Mouse (Mus musculus) macrophage (primary cell): ENCODE measurements around the gene Axin1. TPM values are rescaled to one million over a fixed set of nuclear protein-coding genes. Genes with fewer than 3 reads are reported as not detected.
"Not testable (repeated sequence)": the region's sequence is repeated elsewhere in the genome, so short reads cannot be mapped to it uniquely, and the experiment has no call there.

ENCODE experiments used
- H3K27ac ChIP-seq: fragments of 350-480 bp; formaldehyde crosslinking; 2 replicates; pipeline ENCODE4 v1.9.0; 2021
- H3K36me3 ChIP-seq: fragments of 350-480 bp; formaldehyde crosslinking; 2 replicates; pipeline ENCODE4 v1.9.0; 2021; ENCODE audit errors: inconsistent target
- H3K4me3 ChIP-seq: fragments of 350-480 bp; formaldehyde crosslinking; 2 replicates; pipeline ENCODE4 v1.9.0; 2021; ENCODE audit errors: inconsistent target
- H3K79me2 ChIP-seq: fragments of 350-480 bp; formaldehyde crosslinking; 2 replicates; pipeline ENCODE4 v1.9.0; 2021; ENCODE audit errors: inconsistent target
- WGBS: methylation state at CpG from one replicate; pipeline ENCODE4 v1.1.7; 2026; ENCODE audit warnings: inconsistent platforms; ENCODE audit not compliant: missing documents; 5-methylcytosine and 5-hydroxymethylcytosine counted together
- polyA plus RNA-seq: library from polyadenylated mRNA; stranded (reverse); fragments of 250-400 nt; gene quantifications from 3 replicates; pipeline ENCODE4 v1.2.4, GENCODE M21; 2018; ENCODE audit warnings: inconsistent platforms

Gene Axin1
- polyA plus RNA-seq, 1 experiment from 2014 or later = 76.5 TPM

DNA sequence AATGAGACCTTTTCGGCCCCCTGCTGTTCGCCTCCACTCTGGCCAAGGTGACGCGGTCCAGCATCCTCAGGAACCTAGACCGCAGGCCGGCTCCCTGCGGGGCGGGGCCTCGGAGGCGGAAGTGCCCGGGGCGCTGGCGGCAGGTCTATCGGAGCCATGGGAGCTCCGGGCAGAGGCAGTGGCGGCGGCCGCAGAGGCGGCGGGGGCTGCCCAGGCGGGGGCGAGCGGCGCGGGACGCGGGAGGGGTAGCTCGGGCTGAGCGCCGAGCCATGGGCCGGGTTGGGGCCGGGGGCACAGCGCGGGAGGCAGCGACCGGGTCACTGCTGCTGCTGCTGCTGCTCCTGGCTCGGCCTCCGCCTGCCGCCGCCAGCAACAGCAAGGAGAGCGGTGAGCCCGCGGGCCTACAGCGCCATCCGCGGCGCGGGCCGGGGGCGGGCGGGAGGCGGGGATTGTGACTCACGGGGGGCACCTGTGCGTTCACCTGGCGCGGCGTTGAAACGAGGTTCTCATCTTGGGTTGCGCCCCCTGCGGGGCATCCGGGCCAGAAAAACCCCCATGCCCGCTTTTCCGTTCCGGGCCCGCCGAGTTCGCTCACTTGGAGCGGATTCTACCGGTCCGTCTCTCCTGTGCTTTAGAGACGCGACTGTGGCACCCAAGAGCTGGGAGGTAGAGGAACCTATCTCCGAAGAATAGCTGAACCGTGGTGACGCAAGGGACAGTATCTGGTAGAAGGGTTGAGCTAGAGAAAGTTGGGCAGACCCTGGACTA lies 25.1 kb upstream of the Axin1 start, which contains the start of gene Tmem8:
Tmem8 (plus strand) TSS at position 119 of the 768 bp plus-strand sequence.
- H3K4me3 ChIP-seq = peak within 1 kb of the TSS; percentile 64
- H3K27ac ChIP-seq = peak within 1 kb of the TSS; percentile 22
- WGBS = under 1% methylated on average over 75 of the region's 75 CpGs
- peaks cover 17% of the 10 kb centered on the region for H3K36me3 ChIP-seq
- no peaks in the 10 kb centered on the region; the same call in 1 of the 2 replicates for H3K79me2 ChIP-seq

GRCm38 (mm10) chr17:26114061-26114460 lies 24.4 kb upstream of the Axin1 start:
- peak overlapping the region; percentile 22 for H3K27ac ChIP-seq
- peaks cover 23% of the 10 kb centered on the region for H3K36me3 ChIP-seq
- no peaks in the 10 kb centered on the region; the same call in 1 of the 2 replicates for H3K79me2 ChIP-seq
- 38% methylated on average over 8 of the region's 8 CpGs for WGBS
- peak overlapping the region; percentile 64 for H3K4me3 ChIP-seq

DNA sequence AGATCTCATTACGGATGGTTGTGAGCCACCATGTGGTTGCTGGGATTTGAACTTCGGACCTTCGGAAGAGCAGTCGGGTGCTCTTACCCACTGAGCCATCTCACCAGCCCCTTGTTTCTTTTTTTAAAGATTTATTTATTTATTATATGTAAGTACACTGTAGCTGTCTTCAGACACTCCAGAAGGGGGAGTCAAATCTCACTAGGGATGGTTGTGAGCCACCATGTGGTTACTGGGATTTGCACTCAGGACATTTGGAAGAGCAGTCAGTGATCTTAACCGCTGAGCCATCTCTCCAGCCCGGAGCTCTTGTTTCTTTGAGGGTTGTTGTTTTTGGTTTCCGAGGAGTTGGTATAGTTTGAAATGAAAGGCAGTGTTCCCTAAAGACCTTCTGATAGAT lies 24.0 kb upstream of the Axin1 start:
- not testable (repeated sequence) for H3K4me3 ChIP-seq, H3K79me2 ChIP-seq, H3K27ac ChIP-seq
- H3K36me3 ChIP-seq = peaks cover 27% of the 10 kb centered on the region
- 81% methylated on average over 7 of the region's 7 CpGs for WGBS

DNA sequence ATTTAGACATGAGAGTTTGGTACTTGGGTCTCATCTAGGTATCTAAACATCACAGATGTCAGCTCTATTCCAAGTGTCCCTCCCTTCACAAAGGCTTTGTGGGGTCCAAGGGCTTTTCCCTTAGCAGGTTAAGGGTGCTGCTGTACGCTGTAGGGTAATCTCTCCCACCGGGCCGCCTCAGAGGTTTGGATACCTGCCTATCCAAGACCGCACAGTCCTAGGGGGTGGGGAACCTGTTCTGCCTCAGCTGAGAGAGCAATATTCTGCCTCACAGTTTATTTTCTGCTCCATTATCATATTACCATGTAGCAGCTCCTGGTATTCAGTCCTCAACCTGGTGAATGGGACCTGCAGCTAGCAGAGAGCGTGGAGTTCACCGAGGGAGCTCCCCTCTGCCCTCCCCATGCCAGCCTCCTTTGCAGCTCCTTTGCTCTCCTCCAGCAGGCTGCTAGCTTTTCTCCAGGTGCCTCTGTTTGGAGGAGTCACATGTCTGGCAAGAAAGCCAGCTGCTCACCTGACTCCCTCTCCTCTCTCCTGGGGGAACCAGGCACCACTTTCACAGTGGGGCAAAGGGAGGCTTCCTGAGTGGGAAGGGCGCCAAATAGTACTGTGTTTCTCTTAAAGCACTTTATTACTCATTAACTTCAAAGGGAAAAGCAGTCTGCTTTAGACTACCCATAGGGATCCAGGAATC lies 23.1 kb upstream of the Axin1 start:
- Histone ChIP-seq H3K79me2 (no peaks in the 10 kb centered on the region; the same call in 1 of the 2 replicates), H3K36me3 (peaks cover 27% of the 10 kb centered on the region), H3K27ac (no peak overlapping the region), H3K4me3 (no peak overlapping the region)
- WGBS = 93% methylated on average over 7 of the region's 7 CpGs

- no peak overlapping the region for H3K27ac ChIP-seq
- WGBS = no CpG with 5 or more reads among the region's 3 CpGs
- H3K79me2 ChIP-seq = no peaks in the 10 kb centered on the region; the same call in 1 of the 2 replicates
- H3K4me3 ChIP-seq = no peak overlapping the region
- peaks cover 27% of the 10 kb centered on the region for H3K36me3 ChIP-seq
Measured at GRCm38 (mm10) chr17:26115956-26116487, 22.5 kb upstream of the Axin1 start.

DNA sequence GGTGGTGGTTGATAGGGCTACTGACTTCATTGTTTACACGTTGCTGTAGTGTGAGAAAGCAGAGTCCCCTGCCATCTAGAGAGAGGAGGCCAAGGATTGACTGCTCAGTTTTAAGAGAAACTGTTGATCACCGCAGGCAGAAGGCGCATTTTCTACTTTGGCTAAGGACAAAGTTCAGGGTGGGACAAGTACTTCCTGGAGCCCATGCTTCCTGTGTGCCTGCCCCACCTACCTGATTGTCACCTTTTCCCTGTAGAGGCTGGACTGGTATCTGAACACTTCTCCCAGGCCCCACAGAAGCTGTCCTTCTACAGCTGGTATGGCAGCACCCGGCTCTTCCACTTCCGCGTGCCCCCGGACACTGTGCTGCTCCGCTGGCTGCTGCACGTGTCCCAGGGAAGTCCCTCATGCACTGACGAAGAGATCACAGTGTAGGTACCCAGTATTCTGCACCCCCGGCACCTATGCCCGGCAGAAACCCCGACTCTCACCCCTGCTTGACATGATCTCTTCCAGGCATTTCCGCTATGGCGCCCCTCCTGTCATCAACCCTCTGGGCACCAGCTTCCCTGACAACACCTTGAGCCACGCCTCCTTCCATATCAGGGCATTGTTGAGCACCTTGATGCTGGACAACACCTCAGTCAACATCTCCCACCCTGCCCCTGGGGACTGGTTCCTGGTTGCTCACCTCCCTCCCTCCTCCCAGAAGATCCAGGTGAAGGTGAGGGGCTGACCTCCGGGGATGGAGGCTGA lies 21.8 kb upstream of the Axin1 start:
- Histone ChIP-seq H3K36me3 (peaks cover 32% of the 10 kb centered on the region), H3K27ac (no peak overlapping the region), H3K79me2 (no peaks in the 10 kb centered on the region; the same call in 1 of the 2 replicates), H3K4me3 (no peak overlapping the region)
- WGBS = 89% methylated on average over 17 of the region's 17 CpGs

GRCm38 (mm10) chr17:26119766-26120710 lies 18.4 kb upstream of the Axin1 start:
- peaks cover 41% of the 10 kb centered on the region for H3K36me3 ChIP-seq
- H3K27ac ChIP-seq = no peak overlapping the region
- H3K79me2 ChIP-seq = peaks cover 17% of the 10 kb centered on the region
- H3K4me3 ChIP-seq = no peak overlapping the region
- 52% methylated on average over 33 of the region's 33 CpGs for WGBS

DNA sequence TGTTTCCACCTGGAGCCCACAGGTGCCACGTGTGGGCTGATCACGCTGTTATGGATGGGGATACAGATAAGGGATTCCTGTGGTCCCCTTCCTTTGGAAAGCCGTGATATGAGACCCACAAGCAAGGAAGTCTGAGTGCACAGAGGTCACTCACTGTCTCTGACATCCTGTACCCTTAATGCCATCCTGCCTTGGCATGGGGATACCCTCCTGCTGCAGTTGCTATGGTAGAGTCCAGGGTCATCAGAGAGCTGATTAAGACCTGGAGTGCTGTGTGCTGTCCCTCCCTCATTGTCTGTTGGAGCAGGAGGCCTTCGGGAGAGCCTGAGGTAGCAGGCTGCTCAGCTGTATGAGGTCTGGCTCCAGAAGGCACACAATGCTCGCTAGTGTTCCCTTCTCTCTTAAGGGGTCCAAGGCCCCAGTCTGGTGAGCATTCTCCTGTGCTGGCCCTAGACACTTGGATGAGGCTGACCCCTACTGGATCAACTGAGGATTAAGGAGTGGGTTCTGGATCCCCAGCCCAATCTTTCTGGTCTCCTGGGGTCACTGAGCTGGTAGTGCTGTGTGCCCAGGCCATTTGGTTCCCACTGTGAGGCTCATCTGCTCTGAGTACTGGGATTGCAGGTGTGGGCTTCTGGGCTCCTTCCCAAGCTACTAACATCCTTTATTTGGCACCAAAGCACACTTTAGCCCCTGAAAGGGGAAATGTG lies 15.9 kb upstream of the Axin1 start:
- peaks cover 30% of the 10 kb centered on the region for H3K79me2 ChIP-seq
- 80% methylated on average over 4 of the region's 5 CpGs for WGBS
- H3K36me3 ChIP-seq = peaks cover 52% of the 10 kb centered on the region
- no peak overlapping the region for H3K4me3 ChIP-seq
- H3K27ac ChIP-seq = no peak overlapping the region

GRCm38 (mm10) chr17:26123267-26123684 lies 15.2 kb upstream of the Axin1 start, which contains the start of gene Mrpl28:
TSS of gene Mrpl28 (plus strand) at chr17:26123500.
- 2% methylated on average over 32 of the region's 32 CpGs for WGBS
- H3K27ac ChIP-seq = peak within 1 kb of the TSS; percentile 57
- peak within 1 kb of the TSS; percentile 98 for H3K4me3 ChIP-seq
- peaks cover 30% of the 10 kb centered on the region for H3K79me2 ChIP-seq
- peaks cover 52% of the 10 kb centered on the region for H3K36me3 ChIP-seq

DNA sequence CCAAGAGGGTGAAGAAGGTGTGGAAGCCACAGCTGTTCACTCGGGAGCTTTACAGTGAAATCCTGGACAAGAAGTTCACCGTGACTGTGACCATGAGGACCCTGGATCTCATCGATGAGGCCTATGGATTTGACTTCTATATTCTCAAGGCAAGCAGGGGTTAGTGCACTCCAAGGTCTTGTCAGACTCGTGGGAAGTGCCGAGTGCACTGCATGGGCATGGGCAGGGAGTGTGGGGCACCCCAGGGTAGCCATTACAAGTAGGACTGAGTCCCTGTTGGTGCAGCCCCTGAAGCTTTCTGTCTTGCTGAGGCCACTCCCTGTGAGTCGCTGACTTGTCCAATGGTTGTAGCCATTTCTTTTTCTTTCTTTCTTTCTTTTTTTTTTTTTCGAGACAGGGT lies 13.9 kb upstream of the Axin1 start:
- peak overlapping the region; percentile 98 for H3K4me3 ChIP-seq
- 84% methylated on average over 6 of the region's 7 CpGs for WGBS
- peak overlapping the region; percentile 57 for H3K27ac ChIP-seq
- H3K36me3 ChIP-seq = peaks cover 53% of the 10 kb centered on the region
- H3K79me2 ChIP-seq = peaks cover 30% of the 10 kb centered on the region

DNA sequence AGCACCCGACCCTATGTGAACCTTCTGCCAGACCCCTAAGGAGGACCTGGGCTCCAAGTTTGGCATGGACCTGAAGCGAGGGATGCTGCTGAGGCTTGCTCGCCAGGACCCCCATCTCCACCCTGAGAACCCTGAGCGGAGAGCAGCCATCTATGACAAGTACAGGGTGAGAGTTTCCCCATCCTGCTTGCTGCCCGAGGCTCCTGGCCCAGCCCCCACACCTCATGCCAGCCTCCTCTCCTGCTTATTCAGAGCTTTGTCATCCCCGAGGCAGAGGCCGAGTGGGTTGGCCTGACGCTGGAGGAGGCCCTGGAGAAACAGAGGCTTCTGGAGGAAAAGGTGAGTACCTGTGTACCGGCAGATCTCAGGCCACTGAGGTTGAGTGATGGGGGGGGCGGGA lies 13.3 kb upstream of the Axin1 start:
- Histone ChIP-seq H3K4me3 (no peak overlapping the region), H3K27ac (no peak overlapping the region), H3K79me2 (peaks cover 30% of the 10 kb centered on the region), H3K36me3 (peaks cover 60% of the 10 kb centered on the region)
- WGBS = 95% methylated on average over 10 of the region's 10 CpGs

DNA sequence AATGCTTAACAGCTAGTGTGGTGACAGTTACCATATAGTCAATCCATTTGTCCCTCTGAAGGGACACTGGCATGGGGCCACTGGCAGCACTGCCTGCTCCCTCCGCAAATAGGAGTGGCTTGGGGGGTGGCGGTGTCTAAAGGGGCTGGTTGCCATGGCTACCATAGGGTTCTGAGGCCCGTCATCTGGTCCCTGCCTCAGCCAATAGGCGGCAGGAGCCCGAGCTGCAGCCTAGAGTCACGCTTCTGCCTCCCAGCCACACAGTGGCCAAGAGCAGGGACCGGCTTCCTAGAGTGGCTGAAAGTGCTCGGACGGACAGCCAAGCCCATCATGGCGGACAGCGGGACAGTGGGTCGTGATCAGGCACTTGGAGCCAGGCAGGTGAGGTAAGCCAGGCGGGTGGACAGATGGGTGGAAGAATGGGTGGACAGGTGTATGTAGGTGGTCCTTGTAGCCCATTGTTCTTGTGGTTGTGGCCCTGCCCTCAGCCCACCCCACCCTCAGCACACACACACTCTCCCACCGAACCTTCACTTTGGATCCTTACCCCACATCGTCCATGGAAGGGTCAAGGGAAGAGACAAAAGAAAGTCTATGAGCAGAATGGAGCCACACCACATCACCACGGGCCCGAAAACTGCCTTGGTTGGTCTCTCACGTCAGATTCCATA lies 7.3 kb upstream of the Axin1 start:
- WGBS = 98% methylated on average over 18 of the region's 18 CpGs
- Histone ChIP-seq H3K36me3 (peaks cover 50% of the 10 kb centered on the region), H3K4me3 (no peak overlapping the region), H3K79me2 (peaks cover 4% of the 10 kb centered on the region; the same call in 1 of the 2 replicates), H3K27ac (no peak overlapping the region)
